Mouse (Mus musculus) lung, adult 2 months (tissue): ENCODE results near the gene Grin2b.

Experiments used
- CTCF ChIP-seq: fragments of 200-500 bp; IDR thresholded peaks from 2 replicates; pipeline ENCODE4 v1.5.1; 2011; ENCODE audit warnings: mild to moderate bottlenecking, low read length, control low read depth; ENCODE audit not compliant: insufficient read depth
- POLR2A ChIP-seq: fragments of 200-500 bp; IDR thresholded peaks from 2 replicates; pipeline ENCODE4 v1.6.1; 2011; ENCODE audit warnings: low read depth, mild to moderate bottlenecking, control low read depth, low read length, borderline replicate concordance; ENCODE audit errors: extremely low read depth

- TF ChIP-seq CTCF (no peak), POLR2A (no peak)
These were observed 178.6 kb downstream of the Grin2b start for GRCm38 (mm10) chr6:135994691-135995090.
